Mouse (Mus musculus) layer of hippocampus, adult 8-10 months (tissue): ENCODE results near the gene Plpp1. TPM values are rescaled to one million over a fixed set of nuclear protein-coding genes. Genes with fewer than 3 reads are reported as not detected.
A peak's percentile ranks its signal among the peaks of the same experiment; 100 is the strongest.

ENCODE experiments used
- DNase-seq, 2 experiments: peaks; one replicate each; pipeline ENCODE4 v3.0.0; 2022; ENCODE audit warnings: low spot score in 2 of 2
- total RNA-seq, 4 experiments: library from RNA; stranded (reverse); gene quantifications; 2 replicates each; pipeline ENCODE4 v1.2.4; 2022

Plpp1 gene
- total RNA-seq, 4 experiments from 2014 or later = 26.0 to 29.0 (median 28.6) TPM

DNA sequence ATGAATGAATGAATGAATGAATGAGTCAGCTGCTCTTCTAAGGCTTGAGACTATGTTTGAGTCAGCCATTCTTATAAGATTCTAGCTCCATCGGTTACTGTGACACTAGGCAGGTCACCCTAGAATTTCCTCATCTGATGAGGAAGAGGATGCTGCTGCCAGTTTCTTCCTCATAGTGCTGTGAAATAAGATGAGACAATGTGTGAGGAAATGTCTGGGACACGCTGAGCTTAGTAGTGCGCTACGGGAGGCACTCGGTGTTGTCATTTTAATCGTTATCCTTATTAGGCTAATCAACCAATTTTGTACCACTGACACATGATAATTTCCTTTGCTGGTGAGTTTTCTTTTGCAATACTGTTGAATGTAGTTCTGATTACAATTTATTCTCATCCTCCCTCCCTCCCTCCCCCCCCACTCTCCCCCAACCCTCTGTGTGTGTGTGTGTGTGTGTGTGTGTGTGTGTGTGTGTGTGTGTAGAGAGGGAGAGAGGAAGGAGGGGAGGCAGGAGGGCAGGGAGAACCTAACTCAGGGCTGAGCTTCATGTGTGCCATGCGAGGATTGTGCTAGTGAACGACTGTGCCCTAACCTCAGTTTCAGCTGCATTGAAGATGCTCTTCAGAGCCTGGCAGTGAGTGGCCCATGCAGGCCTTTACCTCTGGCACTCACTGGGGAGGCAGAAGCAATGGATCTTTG, 11.3 kb downstream of the Plpp1 start:
- no peak for DNase-seq

DNA sequence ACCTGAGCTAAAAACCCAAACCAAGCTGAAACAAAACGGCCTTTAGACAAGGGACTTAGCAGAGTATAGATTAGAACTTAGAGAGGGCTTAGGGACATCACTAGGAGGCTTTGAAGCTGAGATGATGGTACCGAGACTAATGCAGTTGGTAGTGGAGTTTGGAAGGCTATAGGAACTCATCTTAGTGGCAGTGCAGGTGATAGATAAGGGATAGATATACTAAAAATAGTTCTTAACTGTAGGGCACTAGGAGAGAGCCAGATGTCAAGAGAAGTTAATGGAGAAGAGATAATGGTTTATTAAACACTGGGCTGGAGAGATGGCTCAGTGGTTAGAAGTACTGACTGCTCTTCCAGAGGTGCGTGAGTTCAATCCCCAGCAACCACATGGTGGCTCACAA, 15.4 kb downstream of the Plpp1 start:
- no peak for DNase-seq

DNA sequence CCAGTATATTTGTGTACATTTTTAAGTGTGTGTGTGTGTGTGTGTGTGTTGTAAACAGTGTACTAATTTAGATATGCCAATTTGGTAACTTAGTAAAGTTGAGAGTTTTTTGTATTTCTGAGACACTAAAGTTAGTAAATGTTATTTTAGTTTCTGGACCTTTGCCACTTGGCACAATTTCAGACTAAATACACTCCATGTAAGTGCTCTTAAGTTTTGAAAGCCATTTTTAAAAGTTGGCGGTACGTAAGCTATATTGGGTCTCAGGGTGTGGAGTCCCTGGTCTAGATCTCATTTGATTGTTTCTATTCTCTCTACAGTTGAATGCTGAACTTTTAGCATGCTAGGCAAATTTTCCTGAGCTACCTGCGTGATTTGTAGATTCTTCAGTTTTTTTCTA, 17.5 kb downstream of the Plpp1 start:
- no peak for DNase-seq

DNA sequence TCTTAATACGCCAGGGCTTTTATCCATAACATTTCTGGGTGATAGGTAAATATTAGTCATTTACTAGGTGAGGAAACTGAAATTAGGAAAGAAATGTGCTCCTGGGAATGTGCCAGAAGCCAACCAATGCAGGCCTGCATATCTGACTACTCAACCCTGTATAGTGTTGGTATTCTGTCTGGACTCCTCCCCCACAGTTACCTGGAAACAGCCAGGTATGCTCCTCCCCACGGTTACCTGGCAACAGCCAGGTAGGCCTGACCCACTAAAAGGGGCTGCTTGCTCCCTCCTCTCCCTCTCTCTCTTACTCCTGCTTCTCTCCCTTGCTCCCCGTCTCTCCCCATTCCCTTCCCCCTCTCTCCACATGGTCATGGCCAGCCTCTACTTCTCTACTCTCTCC, 21.8 kb downstream of the Plpp1 start:
- no peak for DNase-seq

DNA sequence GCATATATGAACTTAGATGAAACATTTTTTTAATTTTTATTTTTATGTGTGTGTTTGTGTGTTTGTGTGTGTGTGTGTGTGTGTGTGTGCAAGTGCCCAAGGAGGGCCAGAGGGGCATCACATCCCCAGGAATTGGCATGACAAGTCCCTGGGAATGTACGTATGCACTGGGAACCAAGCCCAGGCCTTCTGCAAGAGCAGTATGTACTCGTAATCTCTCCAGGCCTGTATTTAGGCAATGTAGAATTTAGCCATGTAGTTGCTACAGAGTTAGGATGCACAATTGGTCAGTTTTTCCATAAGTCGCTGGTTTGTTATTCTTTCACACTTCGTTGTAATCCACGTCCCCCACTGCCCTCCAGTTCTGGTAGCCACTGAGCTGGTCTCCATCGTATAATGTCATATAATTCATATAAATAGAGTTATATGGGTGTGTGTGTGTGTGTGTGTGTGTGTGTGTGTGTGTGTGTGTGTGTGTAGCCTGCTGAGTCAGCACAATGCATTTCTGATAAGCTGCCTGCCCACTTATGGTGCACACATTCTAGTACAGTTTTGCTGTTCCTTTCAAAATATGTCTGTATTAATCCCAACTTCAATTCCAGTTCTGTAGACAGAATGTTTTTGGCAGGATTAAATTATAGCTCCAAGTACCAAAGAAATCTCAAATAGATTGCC, 22.8 kb downstream of the Plpp1 start:
- no peak for DNase-seq

DNA sequence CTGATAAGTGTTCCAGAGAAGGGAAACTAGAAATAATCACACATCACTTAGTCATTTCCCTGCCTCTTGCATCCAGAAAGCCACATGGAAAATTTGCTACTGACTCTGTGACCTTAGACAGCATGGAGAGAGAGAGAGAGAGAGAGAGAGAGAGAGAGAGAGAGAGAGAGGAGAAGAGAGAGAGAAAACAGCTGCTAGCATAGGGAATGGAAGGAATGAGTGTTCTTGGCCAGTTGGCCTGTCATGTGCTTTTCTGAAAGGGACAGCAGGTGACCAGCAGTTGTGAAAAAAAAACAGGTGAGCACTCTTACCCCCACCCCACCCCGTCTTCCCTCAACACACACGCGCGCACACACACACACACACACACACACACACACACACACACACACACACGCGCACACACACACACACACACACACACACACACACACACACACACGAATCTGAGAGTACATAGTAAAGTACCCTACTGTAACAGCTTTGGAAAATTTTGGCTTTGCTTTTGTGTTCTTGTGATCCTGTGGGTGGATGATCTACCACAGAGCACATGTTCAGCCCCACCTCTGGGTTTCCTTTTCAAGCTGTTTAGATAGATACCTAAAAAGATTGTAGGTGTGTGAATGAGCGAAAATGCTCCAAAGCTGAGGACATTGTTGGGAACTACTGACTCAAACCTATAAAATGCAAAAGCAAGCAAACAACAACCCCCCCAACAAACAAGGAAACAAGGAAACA, 23.5 kb downstream of the Plpp1 start:
- no peak for DNase-seq

DNA sequence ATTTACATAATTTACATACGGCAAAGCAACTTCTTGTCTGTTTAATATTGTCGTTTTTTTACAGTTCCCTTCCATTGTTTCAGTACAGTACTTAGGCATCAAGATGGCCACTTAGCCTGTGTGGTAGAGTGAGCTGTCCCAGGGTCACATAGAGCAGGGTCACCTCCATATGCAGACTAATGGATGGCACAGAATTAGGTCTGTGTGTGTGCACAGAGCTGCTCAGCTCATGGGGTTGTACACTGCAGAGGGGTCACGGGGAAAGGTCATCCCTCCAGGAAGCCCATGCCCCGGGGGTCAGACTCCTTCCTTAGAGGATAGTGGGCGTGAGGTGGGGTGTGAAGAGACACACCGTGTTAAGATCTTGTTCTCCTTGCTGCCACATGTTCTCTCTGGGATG, 24.9 kb downstream of the Plpp1 start:
- no peak for DNase-seq

DNA sequence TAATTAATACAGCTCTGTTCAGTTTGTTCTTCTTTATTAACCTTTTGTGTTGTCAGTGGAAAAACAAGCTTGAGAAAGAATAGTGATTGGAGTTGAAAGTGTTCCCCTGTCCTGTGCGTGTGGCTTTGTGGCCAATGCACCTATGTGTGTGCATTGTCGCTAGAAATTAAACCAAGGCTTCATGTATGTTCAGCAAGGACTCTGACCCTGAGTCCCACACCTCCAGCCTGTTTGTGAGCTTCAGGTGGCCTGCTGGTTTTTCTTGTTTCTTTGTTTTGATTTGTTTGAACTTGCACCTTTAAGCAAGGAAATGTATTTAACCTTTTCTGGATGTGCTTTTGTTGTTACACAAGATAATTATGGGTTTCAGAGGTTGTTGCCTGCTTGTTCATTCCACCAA, 29.0 kb downstream of the Plpp1 start:
- DNase-seq = no peak

DNA sequence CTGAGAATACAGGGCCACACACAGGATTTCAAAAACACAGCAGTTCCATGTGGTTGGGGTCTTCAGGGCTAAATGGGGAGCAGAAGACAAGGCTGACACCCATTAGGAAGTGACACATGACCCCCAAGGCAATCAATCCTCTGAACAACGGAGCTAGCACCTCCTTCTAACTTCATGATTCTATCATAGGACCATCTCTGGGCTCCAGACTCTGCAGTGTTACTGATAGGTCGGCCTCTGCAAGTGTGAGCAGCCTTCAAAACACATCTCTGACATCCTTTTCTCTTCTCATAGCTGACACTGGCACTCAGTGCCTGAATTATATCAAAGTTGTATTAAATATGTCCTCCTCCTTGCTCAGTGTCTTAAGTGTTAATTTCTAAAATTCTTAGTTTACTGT, 32.0 kb downstream of the Plpp1 start:
- no peak for DNase-seq

DNA sequence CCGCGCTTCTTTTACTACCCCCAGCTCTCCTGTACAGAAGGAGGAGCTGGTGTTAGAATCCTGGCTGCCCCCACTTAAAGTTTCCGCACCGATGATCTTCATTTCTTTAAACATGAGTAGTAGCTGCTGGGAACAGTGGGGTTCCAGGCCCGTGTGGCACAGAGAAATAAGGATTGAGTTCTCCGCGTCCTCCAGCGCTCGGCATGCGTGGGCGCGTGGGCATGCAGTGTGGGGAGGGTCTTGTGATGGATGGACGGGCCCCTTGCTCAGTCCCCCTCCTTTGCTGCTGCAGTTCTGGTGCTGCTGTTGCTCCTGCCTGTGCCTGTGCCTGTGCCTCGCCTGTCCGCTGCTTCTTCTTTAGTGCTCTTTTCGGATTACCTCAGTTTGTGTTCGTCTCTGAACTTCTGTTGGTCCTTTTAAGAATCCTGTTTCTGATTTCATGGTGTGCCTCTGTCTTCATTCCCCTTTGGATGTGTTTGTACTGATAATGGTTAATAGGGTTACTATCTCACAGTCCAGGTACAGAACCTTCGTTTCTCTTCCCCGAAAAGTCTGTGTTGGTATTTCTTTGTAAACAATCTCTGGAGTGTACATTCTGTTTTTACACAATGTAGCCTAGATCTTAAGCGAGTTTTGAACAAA, 32.8 kb downstream of the Plpp1 start:
- DNase-seq = no peak

DNA sequence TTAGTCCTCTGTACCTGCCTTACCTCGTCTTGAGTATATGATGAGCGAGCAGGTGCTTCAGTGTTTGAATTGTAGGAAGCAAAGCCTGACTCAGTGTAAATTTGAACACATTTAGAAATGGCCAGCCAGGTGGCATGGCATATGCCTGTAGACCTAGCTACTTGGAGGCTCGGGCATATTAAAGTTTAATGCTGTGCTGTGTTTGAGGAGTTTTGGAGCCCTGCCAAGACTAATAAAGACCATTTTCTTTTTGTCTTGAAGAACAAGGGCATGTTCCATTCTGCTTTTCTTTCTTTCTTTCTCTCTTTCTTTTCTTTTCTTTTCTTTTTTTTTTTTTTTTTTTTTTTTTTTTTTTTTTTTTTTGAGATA, 33.3 kb downstream of the Plpp1 start:
- DNase-seq = no peak

DNA sequence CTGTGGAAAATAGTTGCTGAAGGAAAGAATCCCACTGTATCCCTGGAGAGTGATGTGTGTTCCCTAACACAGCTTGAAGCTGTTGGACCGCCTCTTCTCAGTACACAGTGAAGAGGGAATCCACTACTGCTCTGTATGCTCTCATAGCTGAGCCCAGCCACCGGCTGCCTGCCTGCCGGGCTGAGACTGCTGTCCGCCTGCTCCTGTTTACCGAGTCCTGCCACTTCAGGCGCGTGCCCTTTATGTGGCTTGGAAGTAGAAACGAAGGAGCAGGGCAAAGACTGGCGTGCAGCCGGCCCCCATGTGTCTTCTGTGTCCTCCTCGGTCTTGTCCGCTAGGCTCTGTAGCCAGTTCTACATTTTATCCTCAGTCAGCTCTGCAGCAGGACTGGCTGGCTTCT, 34.5 kb downstream of the Plpp1 start:
- DNase-seq = no peak

DNA sequence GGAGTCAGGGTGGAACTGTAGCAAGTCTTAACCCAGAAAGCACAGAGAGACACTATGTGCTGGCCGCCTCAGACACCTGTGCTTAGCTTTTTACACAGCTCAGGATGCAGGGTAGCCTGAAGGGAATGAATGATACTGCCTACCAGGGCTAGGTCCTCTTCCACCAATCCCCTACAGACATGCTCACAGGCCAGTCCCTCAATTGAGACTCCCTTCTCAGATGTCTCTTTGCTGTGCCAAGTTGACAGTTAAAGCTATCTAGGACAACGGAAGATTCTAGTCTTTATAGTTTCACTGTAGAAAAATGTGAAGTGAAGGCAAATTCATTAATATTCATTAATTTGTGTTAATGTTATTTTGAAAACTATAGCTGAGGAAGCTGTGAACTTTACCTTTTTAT, 36.4 kb downstream of the Plpp1 start:
- no peak for DNase-seq

DNA sequence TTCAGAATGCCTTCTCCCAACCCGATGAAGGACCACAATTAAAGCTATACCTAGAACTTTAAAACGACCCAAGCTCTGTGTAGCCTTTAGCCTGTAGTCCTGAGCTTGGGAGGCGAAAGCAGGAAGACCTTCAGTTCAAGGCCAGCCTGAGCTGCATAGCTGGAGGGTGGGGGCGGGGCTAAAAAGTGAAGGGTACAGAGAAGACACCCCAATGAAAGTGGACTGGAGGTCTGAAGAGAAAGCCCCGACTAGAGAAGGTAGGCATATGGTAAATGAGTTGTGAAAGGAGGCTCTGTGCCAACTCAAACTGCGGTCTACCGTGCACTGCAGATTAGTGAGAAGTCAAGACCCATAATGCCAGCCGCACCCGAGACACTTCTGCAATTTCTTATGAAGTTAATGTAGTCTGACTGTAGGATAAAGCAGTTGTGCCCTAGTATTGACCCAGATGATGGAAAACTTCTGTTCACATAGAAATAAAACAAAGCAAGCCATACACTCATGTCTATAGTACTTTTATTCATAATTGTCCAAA, 37.1 kb downstream of the Plpp1 start:
- DNase-seq = no peak

DNA sequence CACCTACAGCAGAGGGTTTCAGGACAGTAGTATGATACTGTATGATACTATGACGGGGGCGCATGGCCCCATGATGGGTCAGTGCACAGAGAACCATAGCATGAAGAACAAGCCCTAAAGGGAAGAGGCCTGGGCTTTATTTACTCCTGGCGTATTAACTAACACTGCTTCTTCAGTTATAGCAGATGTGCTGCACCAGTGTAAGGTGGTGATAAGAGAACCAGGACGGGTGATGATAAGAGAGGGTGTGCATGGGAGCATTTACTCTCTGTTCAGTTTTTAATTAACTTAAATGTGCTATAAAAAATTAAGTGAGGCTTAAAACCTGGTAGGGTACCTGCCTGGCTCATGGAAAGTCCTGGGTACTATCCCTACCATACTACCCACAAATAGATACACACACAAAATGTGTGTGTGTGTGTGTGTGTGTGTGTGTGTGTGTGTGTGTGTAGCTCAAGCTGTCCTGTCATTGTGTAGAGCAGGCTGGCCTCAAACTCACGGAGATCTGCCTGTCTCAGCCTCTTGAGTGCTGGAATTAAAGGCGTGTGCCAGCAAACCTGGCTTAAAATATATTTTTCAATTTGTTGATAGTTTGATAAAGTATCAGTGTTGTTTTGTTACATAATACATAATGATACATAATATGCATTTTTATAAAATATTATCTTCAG, 38.1 kb downstream of the Plpp1 start:
- DNase-seq = no peak

DNA sequence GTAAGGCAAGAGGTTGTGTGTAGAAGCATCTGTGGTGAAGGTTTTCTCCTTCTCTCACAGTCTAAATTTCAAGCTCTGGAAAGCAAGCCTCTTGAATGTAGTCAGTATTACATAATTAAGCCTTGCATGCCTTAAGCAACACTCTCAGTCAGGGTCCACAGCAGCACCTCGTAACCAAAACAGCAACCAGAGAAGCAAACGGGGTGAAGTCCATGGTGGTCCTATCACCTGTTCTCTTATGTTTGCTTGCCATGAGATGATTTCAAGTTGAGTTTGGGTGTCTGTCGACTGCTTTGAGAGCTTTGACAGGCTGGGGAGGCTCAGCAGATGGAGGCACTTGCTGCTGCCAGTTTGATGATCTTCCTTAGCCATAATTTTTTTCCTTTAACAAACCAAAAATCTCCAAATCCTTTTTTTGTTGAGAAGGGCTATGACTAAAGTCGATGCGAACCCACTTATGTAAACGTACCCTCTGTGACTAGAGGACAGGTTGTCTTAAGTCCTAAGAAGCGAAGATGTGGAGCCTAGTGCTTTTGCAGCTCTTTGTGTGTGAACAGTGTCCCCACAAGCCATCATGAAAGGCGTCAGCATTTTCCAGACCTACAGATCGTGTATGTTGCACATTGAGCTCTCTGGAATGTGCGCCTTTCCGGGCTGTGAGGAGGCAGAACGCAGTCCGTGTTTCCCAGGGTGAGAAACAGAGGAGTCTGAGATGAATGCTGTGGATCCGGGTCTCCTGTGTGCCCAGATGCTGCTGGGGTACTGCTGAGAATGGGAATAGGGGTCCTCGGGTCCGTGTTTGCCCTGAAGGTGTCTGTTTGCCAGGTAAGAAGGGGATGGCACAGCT, 39.9 kb downstream of the Plpp1 start:
- DNase-seq = peak; percentile 37 to 50

DNA sequence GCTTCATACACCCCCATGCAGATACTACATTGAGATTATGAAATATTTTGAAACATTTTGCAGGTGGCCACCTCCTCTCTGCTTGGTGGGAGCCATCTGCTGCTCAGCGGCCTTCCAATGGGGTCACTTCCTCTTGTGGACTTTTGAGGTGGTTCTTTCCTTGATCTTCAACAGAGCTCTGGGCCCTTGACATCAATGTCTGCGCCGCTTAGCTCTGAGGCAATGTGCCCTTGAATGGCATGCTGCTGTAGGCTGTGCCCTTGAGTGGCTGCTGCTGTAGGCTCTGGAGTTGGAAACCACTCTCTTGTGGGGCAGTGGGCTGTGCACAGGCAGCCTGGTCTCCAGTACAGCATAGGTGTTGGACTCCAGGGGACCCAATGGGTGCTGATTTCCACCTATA, 45.3 kb downstream of the Plpp1 start:
- DNase-seq = no peak

DNA sequence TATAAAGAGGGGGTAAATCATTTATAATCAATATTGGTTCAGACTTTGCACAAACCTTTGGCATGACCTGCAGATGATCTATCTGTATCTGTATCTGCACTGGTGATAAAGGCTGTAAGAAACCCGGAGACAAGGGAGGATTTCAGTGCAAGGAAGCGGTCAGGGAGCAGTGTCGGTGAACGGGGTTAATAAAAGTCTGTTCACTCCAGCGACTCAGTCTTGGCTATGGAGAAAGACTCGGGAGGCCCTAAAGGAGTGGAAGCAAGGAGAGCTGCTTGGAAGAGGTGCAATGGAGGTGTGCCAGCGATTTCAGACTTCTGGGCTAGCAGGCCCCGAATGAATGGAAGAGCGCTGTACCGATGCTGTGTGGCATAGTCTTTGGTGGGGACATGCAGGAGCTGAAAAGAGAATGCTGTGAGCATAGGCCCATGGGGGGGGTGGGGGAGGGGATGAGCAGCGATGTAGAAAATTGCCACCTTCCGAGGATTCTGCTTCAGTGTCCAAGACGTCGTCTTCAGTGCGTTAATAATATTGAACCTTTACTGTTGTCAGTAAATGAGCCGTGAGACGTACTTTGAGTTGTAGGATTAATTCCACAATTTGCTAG, 53.2 kb downstream of the Plpp1 start:
- no peak for DNase-seq

DNA sequence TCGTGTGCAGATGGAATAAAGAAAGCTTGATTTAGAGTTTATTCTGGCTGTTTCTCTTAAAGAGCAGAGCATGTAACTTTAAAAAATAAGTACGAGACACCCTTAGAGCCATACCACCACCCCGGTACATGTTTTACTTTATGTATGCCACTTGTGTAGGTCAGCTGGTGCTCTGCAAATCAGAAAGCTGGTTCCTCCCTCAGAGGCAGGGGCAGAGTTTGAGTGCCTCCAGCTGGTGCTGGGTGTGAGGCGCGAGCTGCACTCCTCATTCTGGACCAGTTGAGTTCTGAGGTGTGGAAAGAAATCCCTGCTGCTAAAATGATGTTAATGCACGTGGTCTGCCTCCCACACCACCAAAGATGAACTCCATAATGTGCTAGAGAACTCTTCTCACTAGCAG, 53.8 kb downstream of the Plpp1 start:
- no peak for DNase-seq

DNA sequence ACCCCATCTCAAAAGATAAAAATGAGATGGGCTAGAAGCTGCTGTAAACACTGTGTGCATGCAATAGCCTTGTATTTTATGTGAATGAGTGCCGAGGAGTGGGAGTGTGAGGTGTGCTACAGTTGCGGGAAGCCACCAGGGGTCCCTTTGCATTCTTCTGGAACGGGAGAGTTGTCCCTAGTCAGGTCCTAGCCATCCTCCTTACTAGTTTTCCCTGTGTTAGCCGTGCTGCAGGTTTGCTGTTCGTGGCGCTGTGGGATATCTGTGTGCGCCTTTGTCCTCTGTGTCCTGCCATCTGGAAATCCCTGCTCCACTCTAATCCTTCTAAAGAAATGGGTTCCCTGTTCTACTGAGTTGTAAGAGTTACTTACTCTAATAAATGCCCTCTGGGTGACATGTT, 57.3 kb downstream of the Plpp1 start:
- DNase-seq = no peak
